Mouse (Mus musculus) lung, embryonic 16.5 days (tissue): ENCODE measurements at regions not wholly inside any gene's neighbourhood (a gene's known extent, or its start where the extent isn't known, plus 50 kb on each side); places are given as distances from the start of the nearest gene placed in this dataset.

ENCODE experiments used
- ATAC-seq: fragments of 200-750 bp; cut with Nextera tagmentation; 2 replicates; pipeline ENCODE4 v1.8.0; 2017; ENCODE audit warnings: low read depth, mild to moderate bottlenecking, moderate library complexity
- H3K27ac ChIP-seq: fragments of 300-500 bp; sonication (generic); 2 replicates; pipeline ENCODE4 v1.5.1; 2014; ENCODE audit warnings: mild to moderate bottlenecking, control low read depth, low read length
- H3K27me3 ChIP-seq: fragments of 300-500 bp; sonication (generic); 2 replicates; pipeline ENCODE4 v1.6.1; 2014; ENCODE audit warnings: low read depth, low read length, mixed read lengths; ENCODE audit not compliant: control insufficient read depth, insufficient read depth
- H3K36me3 ChIP-seq: fragments of 300-500 bp; sonication (generic); 2 replicates; pipeline ENCODE4 v1.6.1; 2014; ENCODE audit warnings: low read length; ENCODE audit not compliant: control insufficient read depth, insufficient read depth
- H3K4me1 ChIP-seq: fragments of 300-500 bp; sonication (generic); replicated peaks from 2 replicates; pipeline ENCODE4 v1.6.1; 2014; ENCODE audit warnings: low read length, mixed read lengths; ENCODE audit not compliant: control insufficient read depth, insufficient read depth
- H3K4me2 ChIP-seq: fragments of 300-500 bp; sonication (generic); 2 replicates; pipeline ENCODE4 v1.6.1; 2014; ENCODE audit warnings: low read depth, low read length, control low read depth
- H3K4me3 ChIP-seq: fragments of 300-500 bp; sonication (generic); 2 replicates; pipeline ENCODE4 v1.5.1; 2014; ENCODE audit warnings: mild to moderate bottlenecking, low read length, control low read depth
- H3K9ac ChIP-seq: fragments of 300-500 bp; sonication (generic); 2 replicates; pipeline ENCODE4 v1.6.1; 2014; ENCODE audit warnings: low read length, control low read depth
- H3K9me3 ChIP-seq: fragments of 300-500 bp; sonication (generic); 2 replicates; pipeline ENCODE4 v1.6.1; 2016; ENCODE audit warnings: low read length; ENCODE audit not compliant: control insufficient read depth
- WGBS: fragments of 180-500 bp; shearing (Covaris S2); extraction: QIAGEN DNeasy Blood & Tissue Kit; methylation state at CpG from one replicate; pipeline ENCODE4 v1.1.7; 2014; 5-methylcytosine and 5-hydroxymethylcytosine counted together

DNA sequence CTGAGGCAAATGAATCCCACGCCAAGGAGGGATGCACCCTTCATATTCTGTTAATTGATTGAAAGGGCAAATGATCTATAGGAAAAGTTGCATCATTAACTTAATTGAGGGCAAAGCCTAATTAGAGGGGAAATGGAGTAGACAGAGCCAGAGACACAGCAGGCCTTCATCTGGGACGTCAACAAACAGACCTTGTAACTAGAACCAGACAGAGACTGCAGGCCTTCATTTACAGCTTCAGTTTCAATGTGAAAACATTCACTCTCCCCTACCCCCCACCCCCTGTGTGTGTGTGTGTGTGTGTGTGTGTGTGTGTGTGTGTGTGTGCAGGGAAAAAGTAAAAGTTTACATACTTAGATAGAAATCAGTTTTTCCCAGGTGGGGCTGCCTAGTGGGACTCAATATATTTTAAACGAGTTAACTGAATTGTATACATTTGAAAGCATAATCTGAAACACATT lies 97.2 kb downstream of the Spry2 start:
- Histone ChIP-seq H3K9me3 (no peaks in the 10 kb centered on the region), H3K9ac (no peak overlapping the region), H3K27me3 (no peaks in the 10 kb centered on the region), H3K4me3 (no peak overlapping the region), H3K4me2 (no peak overlapping the region), H3K27ac (peak overlapping the region; percentile 92), H3K36me3 (no peaks in the 10 kb centered on the region), H3K4me1 (peaks cover 9% of the 10 kb centered on the region; the same call in 1 of the 2 replicates)
- 45% methylated on average over 3 of the region's 3 CpGs for WGBS
- ATAC-seq: no peak

DNA sequence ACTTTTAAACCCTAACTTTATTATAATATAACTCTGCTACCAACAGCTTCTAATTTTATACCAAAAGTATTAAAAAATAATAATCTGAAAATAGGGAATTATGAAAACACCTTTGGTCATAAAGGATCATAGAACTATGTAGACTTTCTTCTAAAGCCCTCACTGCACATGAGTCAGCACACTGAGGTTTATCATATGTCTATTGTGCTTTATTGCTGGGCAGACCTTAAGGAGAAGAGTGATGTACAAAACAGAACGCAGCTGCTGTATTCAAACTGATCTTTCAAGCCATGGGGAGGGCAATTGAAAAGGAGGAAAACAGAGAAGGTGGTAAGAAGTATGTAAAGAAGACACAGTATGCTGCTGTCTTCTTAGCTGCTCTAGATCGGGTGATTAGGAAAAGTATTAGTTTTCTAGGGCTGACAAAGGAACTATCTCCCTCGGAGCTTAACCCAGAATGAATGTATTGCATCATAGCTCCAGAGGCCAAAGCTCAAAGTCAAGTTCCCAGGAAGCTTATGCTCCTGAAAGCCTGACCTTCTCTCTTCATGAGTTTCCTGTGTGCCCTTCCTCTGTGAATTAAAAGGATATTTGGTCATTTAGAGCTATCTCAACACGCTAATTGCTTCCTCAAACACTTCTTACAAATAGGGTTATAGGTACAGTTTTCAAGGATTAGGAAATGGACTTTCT lies 103.5 kb downstream of the Spry2 start:
- WGBS: 72% methylated on average over 4 of the region's 4 CpGs
- ATAC-seq: no peak

DNA sequence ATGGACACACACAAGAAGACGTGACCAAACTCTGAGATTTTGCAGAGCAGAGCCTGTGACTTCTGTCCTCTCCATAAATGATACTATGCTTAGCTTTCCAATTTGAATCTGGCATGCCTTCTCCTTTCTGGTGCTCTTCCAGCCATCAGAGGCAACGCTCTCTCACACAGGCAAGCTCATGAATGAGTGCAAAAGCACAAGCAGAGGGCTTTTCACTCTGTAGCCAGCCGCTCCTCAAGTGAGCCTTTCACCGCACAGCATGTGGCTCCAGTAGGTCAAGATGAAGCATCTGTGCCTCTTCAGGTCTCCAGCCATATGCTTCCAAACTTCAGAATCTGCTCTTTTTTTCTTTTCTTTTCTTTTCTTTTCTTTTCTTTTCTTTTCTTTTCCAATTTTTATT lies 106.2 kb downstream of the Spry2 start:
- no peak for ATAC-seq
- Histone ChIP-seq H3K4me1 (no peaks in the 10 kb centered on the region), H3K27ac (no peak overlapping the region), H3K9ac (no peak overlapping the region), H3K4me3 (no peak overlapping the region), H3K36me3 (no peaks in the 10 kb centered on the region), H3K9me3 (no peaks in the 10 kb centered on the region), H3K4me2 (no peak overlapping the region), H3K27me3 (no peaks in the 10 kb centered on the region)
- WGBS: 96% methylated on average over 4 of the region's 4 CpGs

More for the DNA sequence above, 103.5 kb downstream of the Spry2 start:
- H3K9ac ChIP-seq: no peak overlapping the region
- no peaks in the 10 kb centered on the region for H3K36me3 ChIP-seq
- no peak overlapping the region for H3K4me3 ChIP-seq
- no peak overlapping the region for H3K27ac ChIP-seq
- H3K27me3 ChIP-seq: no peaks in the 10 kb centered on the region
- H3K4me2 ChIP-seq: no peak overlapping the region
- no peaks in the 10 kb centered on the region for H3K9me3 ChIP-seq
- no peaks in the 10 kb centered on the region for H3K4me1 ChIP-seq

DNA sequence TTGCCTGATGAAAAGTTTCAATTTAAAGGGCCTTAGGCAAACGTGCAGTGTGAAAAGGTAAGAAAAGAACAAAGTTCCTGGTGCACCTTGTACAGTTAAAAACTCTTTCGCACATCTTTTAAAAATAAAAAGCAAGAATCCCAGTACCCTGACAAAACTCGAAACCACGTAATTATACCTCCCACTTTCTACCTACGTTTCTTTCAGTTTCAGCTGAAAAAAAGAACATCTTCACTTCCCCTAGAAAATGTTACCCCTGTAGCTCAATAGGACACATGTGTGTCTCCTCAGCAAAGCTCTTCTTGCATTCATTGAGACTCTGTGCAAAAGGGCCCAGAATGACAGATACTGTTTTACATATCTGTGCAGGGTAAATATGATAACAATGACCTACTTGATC lies 113.2 kb downstream of the Spry2 start:
- H3K27ac ChIP-seq: no peak overlapping the region
- H3K4me1 ChIP-seq: peaks cover 5% of the 10 kb centered on the region; the same call in 1 of the 2 replicates
- 87% methylated on average over 5 of the region's 5 CpGs for WGBS
- H3K4me3 ChIP-seq: no peak overlapping the region
- H3K4me2 ChIP-seq: no peak overlapping the region
- H3K36me3 ChIP-seq: no peaks in the 10 kb centered on the region
- no peak for ATAC-seq
- no peak overlapping the region for H3K9ac ChIP-seq
- no peaks in the 10 kb centered on the region for H3K9me3 ChIP-seq
- H3K27me3 ChIP-seq: no peaks in the 10 kb centered on the region

DNA sequence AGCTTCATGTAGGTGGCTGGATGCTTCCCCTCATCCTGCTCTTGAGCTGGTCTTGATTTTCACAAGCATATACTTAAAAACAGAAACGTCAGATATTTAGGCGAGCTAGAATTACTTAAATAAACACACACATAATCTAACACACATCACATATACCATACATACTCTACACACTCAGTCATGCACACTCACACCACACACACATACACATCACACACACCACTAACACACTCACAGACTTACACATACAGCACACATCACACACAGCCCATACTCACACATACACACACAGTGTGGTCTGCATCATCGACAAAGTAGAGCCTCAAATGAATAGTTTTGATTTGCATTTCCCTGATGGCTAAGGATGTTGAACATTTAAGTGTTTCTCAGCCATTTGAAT lies 116.9 kb downstream of the Spry2 start:
- no peaks in the 10 kb centered on the region for H3K36me3 ChIP-seq
- peak; percentile 54 for ATAC-seq
- peaks cover 5% of the 10 kb centered on the region; the same call in 1 of the 2 replicates for H3K4me1 ChIP-seq
- no peak overlapping the region for H3K4me2 ChIP-seq
- 46% methylated on average over 3 of the region's 3 CpGs for WGBS
- H3K27me3 ChIP-seq: no peaks in the 10 kb centered on the region
- no peak overlapping the region for H3K9ac ChIP-seq
- H3K27ac ChIP-seq: no peak overlapping the region
- no peak overlapping the region for H3K4me3 ChIP-seq
- H3K9me3 ChIP-seq: no peaks in the 10 kb centered on the region

DNA sequence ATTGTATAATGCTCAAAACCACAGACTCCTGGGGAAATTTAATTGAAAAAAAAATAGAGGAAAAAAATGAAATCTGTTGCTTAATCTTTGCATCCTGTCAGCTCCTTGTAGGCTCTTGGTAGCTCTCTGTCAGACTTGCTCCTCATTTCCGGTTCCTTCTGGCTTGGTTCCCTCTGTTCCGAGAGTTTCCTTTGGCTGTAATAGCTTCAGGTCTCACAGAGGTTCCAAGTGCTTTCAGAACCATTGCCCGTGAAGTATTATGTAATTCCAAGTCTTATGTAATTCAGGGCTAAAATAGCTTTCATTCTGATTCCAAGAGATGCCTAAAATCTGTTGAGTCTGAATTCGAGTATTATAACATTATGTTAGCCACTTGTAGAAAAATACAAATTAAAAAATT lies 117.3 kb downstream of the Spry2 start:
- no peak overlapping the region for H3K9ac ChIP-seq
- H3K4me1 ChIP-seq: peaks cover 5% of the 10 kb centered on the region; the same call in 1 of the 2 replicates
- peak; percentile 92 for ATAC-seq
- no peak overlapping the region for H3K4me3 ChIP-seq
- H3K4me2 ChIP-seq: no peak overlapping the region
- no peaks in the 10 kb centered on the region for H3K9me3 ChIP-seq
- H3K36me3 ChIP-seq: no peaks in the 10 kb centered on the region
- no peak overlapping the region for H3K27ac ChIP-seq
- no peaks in the 10 kb centered on the region for H3K27me3 ChIP-seq
- WGBS: 37% methylated on average over 4 of the region's 4 CpGs

DNA sequence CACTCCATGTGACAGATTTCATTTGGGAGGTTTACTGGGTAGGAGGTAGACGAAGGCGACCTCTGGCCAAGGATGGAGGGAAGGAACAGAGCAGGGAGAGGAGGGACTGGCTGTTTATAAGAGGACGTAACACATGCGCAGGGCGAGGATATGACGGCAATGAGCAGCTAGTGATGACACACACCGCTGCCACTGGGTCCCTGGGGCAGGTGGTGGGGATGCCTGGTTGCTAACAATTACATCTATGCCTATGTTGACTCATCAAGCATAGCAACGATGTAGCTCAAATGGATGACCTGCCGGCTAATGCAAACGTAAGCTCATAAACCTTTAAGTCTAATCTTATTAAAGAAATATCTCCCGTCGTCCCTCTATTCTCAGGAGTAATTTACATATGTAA lies 122.9 kb downstream of the Spry2 start:
- Histone ChIP-seq H3K9ac (no peak overlapping the region), H3K36me3 (no peaks in the 10 kb centered on the region), H3K27ac (no peak overlapping the region), H3K9me3 (no peaks in the 10 kb centered on the region), H3K4me3 (no peak overlapping the region), H3K4me1 (no peaks in the 10 kb centered on the region), H3K27me3 (no peaks in the 10 kb centered on the region), H3K4me2 (no peak overlapping the region)
- ATAC-seq: no peak
- WGBS: 91% methylated on average over 12 of the region's 12 CpGs

DNA sequence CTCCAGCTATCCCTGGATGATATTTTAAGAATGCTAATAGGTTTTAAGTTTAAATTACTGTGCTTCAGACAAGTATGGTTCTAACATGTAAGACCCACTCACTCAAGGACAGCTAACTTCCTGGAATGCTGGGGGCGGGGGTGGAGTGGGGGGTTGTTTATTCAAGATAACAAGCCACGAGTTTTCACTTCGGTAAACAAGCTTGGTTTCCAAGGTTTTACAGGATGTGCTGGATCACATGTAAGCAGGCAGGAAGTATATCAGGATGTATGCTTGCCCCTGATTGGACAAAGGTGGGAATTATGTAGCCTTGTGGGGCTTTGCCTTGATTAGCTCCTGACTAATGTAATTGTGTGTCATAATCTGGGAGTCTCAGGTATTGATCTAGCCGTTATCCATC lies 129.5 kb downstream of the Spry2 start:
- Histone ChIP-seq H3K4me2 (no peak overlapping the region), H3K36me3 (no peaks in the 10 kb centered on the region), H3K9me3 (no peaks in the 10 kb centered on the region), H3K9ac (no peak overlapping the region), H3K27me3 (no peaks in the 10 kb centered on the region), H3K4me1 (0 out of 2 replicates have a peak, but pooled peaks cover 2% of the 10 kb centered on the region), H3K27ac (no peak overlapping the region), H3K4me3 (no peak overlapping the region)
- 15% methylated on average over 4 of the region's 4 CpGs for WGBS
- peak; percentile 71 for ATAC-seq

DNA sequence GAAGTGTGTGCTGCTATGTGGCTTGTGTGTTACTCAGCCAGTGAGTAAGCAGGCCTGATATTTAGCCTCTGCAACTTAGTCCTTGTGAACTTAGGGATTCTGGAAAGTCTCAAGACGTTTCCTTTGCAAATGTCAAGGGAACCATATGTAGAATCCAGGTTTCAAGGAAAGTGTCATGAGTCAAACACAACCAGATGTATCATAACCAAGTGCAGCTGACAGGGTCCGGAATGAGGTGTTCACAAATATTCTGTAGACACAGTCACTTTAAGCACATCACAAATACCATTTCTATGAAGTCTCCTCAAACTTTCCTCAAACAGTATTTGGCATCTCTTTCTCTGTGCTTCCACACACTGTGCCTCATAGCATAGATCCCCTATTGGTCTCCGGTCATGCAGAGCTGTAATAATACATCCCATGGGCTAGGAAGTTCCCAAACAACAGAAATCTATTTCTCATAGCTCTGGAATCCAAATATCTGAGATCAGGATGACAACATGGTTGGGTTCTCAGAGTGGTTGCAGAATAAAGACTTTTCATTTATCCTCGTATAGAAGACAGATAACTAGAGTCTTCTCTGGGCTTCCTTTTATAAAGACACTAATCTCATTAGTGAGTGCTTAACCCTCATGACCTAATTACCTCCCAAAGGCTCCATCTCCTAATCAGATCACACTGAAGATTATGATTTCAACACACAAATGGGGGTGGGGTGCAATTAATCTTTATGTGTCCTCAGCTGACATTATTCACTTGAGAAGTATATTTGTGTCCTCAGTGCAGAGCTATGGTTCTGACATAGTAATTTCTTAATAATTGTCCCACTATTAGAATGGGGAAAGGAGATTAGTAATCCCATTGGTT lies 143.9 kb downstream of the Spry2 start:
- no peaks in the 10 kb centered on the region for H3K4me1 ChIP-seq
- H3K4me3 ChIP-seq: no peak overlapping the region
- no peaks in the 10 kb centered on the region for H3K27me3 ChIP-seq
- H3K4me2 ChIP-seq: no peak overlapping the region
- WGBS: 75% methylated on average over 4 of the region's 4 CpGs
- no peak overlapping the region for H3K9ac ChIP-seq
- H3K27ac ChIP-seq: no peak overlapping the region
- H3K9me3 ChIP-seq: no peaks in the 10 kb centered on the region
- H3K36me3 ChIP-seq: no peaks in the 10 kb centered on the region
- no peak for ATAC-seq
